Mouse (Mus musculus) layer of hippocampus, adult 11-12 months (tissue): ENCODE data around the gene Lpcat2.

Experiments used
- DNase-seq: peaks from one replicate; pipeline ENCODE4 v3.0.0; 2022; ENCODE audit warnings: low spot score

Gene Lpcat2

DNA sequence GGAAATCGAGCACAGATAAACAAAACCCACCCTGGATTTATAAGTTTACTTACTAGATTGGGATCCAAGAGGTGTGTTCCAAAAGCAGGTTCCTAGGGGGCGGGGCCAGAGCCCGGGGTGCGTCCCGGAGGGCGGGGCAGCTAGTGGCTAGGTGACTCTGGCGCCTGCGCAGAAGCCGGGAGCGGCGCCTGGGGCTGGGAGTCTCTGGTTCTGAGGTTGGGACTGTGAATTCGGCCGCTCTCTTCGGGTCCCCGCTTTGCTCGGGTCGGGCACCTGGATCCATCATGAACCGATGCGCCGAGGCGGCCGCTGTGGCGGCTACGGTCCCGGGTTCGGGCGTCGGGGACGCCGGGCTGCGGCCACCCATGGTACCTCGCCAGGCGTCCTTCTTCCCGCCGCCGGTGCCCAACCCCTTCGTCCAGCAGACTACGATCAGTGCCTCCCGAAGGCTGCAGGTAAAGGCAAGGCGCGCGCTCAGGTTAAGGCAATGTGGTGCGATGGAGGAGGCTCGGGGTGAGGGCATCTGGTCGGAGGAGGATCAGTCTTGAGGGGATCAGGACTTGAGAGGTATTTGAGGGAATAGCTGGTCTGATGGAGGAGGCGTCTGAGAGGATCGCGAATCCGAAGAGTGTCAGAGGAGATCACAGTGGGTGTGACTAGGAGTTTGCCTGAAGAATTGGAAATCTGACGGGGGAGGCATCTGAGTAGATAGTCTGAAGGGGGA lies at the start of gene Lpcat2:
TSS of gene Lpcat2 (plus strand) at position 169 of the 724 bp plus-strand sequence.
- peak; percentile 84 for DNase-seq

DNA sequence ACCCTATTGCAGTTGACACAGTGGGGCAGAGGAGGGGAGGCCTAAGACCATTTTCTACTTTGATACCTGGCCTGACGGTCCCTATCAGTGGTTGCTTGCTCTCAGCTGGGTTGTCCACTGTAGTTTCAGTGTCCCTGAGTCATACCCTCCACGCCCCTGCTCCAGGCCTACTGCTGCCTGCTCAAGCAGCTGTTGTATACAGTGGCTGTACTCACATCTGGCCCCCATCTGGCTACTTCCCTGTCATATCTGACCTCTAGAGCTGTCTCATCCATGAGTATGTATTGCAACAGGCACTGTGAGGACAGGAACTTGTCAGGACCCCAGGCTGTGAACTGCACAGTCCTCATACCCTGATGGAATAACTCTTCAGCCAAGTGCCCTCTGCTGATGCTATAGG lies 42.4 kb upstream of the Lpcat2 start:
- DNase-seq = no peak

DNA sequence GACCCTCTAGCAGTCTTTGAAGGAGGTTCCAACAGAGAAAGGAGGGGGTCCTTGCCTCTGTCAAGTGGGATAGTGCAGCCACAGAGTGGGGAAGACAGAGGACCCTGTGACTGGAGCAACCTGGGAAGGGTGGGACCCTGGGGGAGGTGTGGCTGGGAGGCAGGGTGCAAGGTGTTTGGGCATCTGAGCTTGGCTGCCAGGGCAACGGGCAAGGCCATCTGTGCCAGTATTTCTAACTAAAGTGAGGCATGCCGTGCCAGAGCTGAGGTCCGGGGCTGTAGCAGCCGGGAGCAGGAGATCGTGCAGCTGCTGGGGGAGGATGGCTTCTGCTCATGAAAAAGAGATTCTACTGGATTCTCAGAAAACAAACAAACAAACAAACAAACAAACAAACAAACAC lies 39.5 kb upstream of the Lpcat2 start:
- no peak for DNase-seq

- DNase-seq = peak; percentile 94
These were observed 37.0 kb upstream of the Lpcat2 start for GRCm38 (mm10) chr8:92817928-92818818.

DNA sequence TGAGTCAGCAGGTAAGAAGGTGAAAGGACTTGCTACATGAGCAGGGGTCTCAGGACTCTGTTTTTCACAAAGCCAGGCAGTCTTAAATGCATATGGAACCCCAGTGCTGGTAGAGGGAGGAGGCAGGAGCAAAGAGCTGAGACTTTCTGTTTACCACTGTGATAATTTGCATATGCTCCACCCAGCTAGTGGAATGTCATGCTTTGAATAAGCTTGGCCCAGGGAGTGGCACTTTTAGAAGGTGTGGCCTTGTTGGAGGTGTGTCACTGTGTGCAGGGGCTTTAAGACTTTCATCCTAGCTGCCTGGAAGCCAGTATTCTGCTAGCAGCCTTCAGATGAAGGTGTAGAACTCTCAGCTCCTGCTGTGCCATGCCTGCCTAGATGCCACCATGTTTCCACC lies 34.0 kb upstream of the Lpcat2 start:
- no peak for DNase-seq

DNA sequence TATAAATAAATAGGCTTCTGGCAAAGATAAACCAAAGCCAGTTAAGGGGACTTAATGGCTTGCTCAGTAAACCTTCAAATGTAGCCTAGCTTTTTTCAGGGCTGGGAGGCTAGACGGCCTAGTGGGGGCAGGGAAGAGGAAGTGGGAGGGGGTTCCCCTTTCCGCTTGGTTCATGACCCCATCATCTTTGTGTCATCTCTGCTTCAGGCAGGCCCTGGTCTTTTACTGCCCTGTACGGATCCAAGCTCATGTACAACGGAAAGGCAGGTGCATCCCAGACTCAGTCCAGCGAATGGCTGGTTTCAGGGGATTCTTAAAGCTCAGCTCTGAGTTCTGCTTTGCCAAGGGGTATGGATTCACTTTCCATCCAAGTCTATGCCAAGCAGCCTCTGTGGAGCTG lies 32.8 kb upstream of the Lpcat2 start:
- DNase-seq = no peak

DNA sequence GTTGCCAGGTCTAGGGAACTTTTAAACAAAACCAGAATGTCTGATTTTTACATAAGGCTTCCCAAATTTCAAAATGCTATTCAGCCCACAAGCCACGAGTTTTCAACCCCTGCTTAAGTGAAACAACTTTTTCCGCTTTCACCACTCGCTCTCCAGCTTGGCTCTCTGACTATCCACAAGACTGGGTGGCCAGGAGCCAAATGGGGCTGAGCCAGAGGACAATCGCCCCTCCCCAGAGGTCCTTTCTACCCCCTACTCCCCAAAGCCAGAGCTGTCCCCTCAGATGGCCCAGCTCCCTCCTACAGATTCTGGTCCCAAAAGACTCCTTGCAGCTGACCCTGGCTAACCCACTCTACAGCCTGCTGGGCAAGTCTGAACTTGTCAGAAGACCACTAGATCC lies 29.1 kb upstream of the Lpcat2 start:
- DNase-seq = no peak

- no peak for DNase-seq
These were observed 27.7 kb upstream of the Lpcat2 start, which contains the start of gene Mmp2 for GRCm38 (mm10) chr8:92827243-92828034. TSS of gene Mmp2 (plus strand) at chr8:92827291.

GRCm38 (mm10) chr8:92828251-92828743 lies 26.8 kb upstream of the Lpcat2 start:
- no peak for DNase-seq

DNA sequence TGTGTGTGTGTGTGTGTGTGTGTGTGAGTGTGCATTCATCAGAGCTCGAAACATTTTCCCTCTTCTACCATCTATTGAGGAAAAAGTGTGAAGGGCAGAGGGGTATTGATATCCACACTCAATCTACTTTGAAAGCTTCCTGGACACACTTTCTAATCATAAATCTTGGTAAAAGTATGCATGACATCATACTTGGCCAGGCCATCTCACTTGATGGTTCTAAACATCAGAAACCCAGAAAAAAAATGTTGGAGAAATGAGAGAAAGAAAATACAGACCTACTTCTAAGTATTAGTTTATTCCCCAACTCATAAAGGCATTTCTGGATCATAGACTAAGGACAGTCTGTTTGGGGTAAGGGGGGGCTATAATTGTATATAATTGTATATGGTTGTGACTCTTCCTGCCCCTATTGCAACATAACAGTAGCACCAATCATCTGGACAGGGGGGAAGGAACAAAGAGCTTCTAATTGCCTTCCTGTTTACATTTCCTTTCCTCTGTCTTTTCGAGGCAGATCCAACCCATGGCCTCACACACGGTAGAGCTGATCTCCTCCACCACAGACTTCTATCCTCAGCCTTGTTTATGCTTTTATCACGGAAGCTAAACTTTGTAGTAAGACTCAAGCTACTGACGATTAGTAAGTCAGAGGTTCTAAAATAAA lies 20.9 kb upstream of the Lpcat2 start:
- no peak for DNase-seq

DNA sequence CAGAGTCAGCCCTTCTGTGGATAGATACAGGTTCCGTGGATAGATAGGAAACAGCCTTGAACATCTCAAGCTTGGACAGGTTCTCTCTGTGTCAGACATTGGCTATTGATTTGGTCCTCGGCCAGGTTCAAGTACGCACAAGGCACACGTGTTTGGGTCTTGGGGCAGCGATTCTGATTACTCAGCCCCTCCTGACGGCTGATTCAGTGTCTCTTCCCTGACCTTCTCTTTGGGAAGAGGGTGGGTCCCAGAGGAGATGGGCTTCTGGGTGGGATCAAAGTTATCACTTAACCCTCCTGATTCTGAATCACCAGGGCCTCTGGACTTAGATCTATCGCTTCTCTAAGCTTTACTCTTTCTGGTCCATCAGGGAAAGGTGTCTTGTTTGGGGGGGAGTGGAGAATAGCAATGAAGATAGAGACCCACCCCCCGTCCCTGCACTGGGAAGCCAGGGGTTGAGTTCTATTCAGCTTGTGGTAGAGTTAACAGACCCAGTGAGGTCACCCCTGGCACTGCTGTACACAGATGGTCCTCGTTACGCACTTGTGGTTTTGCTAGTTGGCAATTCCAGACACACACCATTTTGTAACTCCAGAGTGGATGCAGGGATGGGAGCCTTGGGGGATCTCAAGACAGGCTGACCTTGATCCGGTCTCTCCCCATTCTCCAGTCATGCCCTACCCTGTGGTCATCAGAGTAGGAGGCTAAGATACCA lies 20.2 kb upstream of the Lpcat2 start:
- DNase-seq = no peak

- DNase-seq = no peak
These were observed 19.2 kb upstream of the Lpcat2 start for GRCm38 (mm10) chr8:92835901-92836300.

- no peak for DNase-seq
These were observed 16.5 kb upstream of the Lpcat2 start for GRCm38 (mm10) chr8:92838616-92839015.

- DNase-seq = no peak
These were observed 16.0 kb upstream of the Lpcat2 start for GRCm38 (mm10) chr8:92839161-92839560.

- no peak for DNase-seq
These were observed 15.3 kb upstream of the Lpcat2 start for GRCm38 (mm10) chr8:92839876-92840275.

DNA sequence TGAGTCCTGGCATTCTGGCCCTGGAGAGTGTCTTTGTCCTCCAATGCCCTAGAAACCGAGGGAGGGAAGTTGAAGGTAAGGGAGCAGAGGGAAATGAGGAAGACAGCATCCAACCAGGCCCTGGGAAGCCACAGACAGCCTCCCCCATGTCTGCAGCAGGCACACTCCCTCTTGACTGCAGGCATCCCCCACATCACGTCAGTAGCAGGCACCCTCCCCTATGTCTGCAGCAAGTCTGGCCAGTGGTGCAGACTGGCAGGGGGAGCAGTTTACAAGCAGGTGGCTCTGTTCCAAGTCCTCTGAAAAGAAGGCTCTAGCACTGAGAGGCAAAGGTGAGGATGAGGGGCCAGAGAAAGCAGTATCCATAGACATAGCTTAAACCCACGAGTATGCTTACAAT lies 8.5 kb upstream of the Lpcat2 start:
- no peak for DNase-seq

GRCm38 (mm10) chr8:92847299-92847698 lies 7.8 kb upstream of the Lpcat2 start:
- DNase-seq = no peak

GRCm38 (mm10) chr8:92849261-92849660 lies 5.9 kb upstream of the Lpcat2 start:
- DNase-seq = no peak

- DNase-seq = peak; percentile 85
These were observed 4.9 kb upstream of the Lpcat2 start for GRCm38 (mm10) chr8:92850239-92850638.

DNA sequence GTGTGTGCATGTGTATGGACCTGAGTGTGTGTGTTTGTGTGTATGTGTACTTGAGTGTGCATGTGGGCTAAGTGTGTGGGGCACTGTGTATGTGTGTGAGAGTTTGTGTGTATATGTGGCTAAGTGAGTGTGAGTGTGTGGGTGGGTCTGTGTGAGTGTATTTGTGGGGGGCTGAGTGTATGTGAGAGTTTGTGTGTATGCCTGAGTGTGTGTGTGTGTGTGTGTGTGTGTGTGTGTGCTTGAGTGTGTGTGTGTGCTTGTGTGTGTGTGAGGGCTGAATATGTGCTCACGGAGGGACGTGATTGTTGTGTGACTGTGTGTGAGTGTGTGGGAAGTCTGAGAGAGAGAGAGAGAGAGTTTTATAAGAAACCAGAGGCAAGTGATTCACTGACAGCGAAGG lies 3.8 kb upstream of the Lpcat2 start:
- DNase-seq = no peak
